Mouse (Mus musculus): ENCODE data around the gene Rasgef1b. TPM values are rescaled to one million over a fixed set of nuclear protein-coding genes. Genes with fewer than 3 reads are reported as not detected.

Rasgef1b gene
- polyA plus RNA-seq, 1 experiment from 2014 or later = 30.5 TPM

DNA sequence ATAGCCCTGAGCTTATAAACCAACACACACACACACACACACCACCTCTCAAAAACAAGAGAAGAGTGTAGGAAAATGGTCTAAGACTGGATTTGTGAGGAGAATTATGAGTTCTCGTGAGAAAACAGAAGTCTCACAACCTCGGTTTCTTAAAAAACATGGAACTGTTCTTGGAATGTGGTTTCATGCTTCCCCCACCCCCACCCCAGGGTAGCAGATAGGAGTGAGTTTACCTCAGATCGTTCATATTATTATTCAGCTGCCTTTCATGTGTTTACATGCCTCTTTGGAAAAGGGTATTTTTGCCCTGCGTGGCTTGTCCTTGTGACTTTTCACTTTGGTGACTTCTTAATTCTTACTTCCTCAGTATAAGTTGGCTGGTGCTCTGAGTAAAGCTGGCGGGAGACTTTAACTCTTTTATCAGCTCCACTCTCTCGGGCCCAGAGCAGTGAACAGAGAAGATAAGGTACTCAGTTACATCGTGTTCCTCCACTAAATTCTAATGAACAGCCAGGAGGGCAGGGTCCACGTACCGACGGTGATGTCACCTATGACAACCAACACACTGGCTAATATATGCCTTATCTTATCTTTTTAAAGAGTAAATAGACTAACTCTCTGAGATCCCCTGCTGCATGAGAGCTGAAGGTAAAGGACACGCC, 96.1 kb downstream of the Rasgef1b start:
- 82% methylated on average over 11 of the region's 11 CpGs for WGBS
- ATAC-seq (ENCODE audit: low FRiP score) = no peak
- H3K4me2 ChIP-seq (replicated peaks) = no peak overlapping the region
- H3K36me3 ChIP-seq = no peaks in the 10 kb centered on the region
- no peak overlapping the region for H3K9ac ChIP-seq
- H3K4me1 ChIP-seq = no peaks in the 10 kb centered on the region
- no peak overlapping the region for H3K27ac ChIP-seq
- H3K9me3 ChIP-seq (replicated peaks) = no peaks in the 10 kb centered on the region
- no peaks in the 10 kb centered on the region for H3K27me3 ChIP-seq
- H3K4me3 ChIP-seq = no peak overlapping the region

DNA sequence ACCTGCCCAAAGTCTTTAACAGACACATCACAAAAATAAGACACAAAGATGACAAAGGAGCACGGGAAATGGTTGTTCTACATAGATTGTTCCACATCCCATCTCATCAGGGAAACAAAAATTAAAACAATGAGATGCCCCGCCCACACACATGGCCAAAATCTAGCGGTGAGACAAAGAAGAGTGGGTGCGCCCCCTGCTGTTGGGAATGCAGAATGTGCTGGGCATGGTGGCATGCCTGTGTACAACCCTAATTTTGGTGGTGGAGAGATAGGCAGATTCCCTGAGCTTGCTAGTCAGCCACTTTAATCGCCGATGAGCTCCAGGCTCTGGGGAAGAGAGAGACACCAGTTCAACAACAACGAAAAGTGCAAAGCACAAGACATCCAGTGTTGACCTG, 98.8 kb downstream of the Rasgef1b start:
- 78% methylated on average over 7 of the region's 7 CpGs for WGBS
- Histone ChIP-seq H3K27ac (no peak overlapping the region), H3K27me3 (no peaks in the 10 kb centered on the region), H3K9ac (no peak overlapping the region), H3K36me3 (no peaks in the 10 kb centered on the region), H3K4me1 (peaks cover 2% of the 10 kb centered on the region; the same call in 1 of the 2 replicates), H3K9me3 (replicated peaks) (no peaks in the 10 kb centered on the region), H3K4me3 (no peak overlapping the region), H3K4me2 (replicated peaks) (no peak overlapping the region)
- no peak for ATAC-seq (ENCODE audit: low FRiP score)

DNA sequence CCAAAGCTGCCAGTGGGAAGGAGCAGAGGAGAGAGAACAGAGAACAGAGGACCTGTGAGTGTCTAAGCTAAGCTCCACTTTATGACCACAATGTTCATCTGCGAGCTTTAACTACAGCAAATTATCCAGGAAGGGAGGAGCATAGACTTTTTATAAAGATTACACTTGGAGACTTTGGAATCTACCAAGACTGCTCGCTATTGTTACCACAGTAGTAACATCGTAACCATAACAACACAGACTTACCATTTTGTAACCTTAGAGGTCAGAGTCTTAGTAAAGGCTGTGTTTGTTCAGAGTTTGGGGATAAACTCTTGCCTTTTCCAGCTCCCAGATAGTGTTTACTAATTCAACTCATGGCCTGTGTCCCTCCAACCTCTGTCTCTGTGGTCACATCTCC, 103.3 kb downstream of the Rasgef1b start:
- Histone ChIP-seq H3K4me2 (replicated peaks) (no peak overlapping the region), H3K36me3 (no peaks in the 10 kb centered on the region), H3K27me3 (no peaks in the 10 kb centered on the region), H3K4me1 (peaks cover 2% of the 10 kb centered on the region; the same call in 1 of the 2 replicates), H3K27ac (no peak overlapping the region), H3K9me3 (replicated peaks) (no peaks in the 10 kb centered on the region), H3K9ac (no peak overlapping the region), H3K4me3 (no peak overlapping the region)
- WGBS = 58% methylated on average over 3 of the region's 3 CpGs
- ATAC-seq (ENCODE audit: low FRiP score) = no peak

DNA sequence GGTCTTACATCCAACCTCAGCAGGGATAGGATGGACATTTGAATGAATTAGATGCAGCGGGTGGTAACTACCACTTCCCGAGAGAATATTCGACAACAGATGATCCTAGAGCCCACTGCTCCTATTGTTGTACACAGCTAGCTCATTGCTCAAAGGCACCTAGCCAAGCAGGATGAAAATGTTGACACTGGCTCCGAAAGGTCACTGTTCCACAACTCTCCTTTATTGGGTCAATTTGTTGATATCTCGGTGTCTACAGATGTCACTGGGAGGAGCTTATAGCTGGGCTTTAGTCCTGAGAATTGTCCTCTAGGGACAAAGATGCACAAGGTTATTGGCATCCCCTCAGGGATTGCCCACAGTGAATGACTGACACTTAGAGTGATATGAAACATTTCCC, 108.1 kb downstream of the Rasgef1b start:
- H3K9me3 ChIP-seq (replicated peaks) = no peaks in the 10 kb centered on the region
- peaks cover 5% of the 10 kb centered on the region; the same call in 1 of the 2 replicates for H3K27me3 ChIP-seq
- H3K27ac ChIP-seq = no peak overlapping the region
- H3K36me3 ChIP-seq = no peaks in the 10 kb centered on the region
- 85% methylated on average over 5 of the region's 5 CpGs for WGBS
- H3K4me3 ChIP-seq = no peak overlapping the region
- H3K4me1 ChIP-seq = peaks cover 5% of the 10 kb centered on the region; the same call in 1 of the 2 replicates
- ATAC-seq (ENCODE audit: low FRiP score) = no peak
- H3K9ac ChIP-seq = no peak overlapping the region
- no peak overlapping the region for H3K4me2 ChIP-seq (replicated peaks)

- ATAC-seq (ENCODE audit: low FRiP score) = no peak
- WGBS = 35% methylated on average over 5 of the region's 5 CpGs
- H3K4me3 ChIP-seq = no peak overlapping the region
- peaks cover 19% of the 10 kb centered on the region for H3K4me1 ChIP-seq
- no peak overlapping the region for H3K9ac ChIP-seq
- no peak overlapping the region for H3K4me2 ChIP-seq (replicated peaks)
- no peak overlapping the region for H3K27ac ChIP-seq
- no peaks in the 10 kb centered on the region for H3K9me3 ChIP-seq (replicated peaks)
- no peaks in the 10 kb centered on the region for H3K36me3 ChIP-seq
- peaks cover 10% of the 10 kb centered on the region; the same call in 1 of the 2 replicates for H3K27me3 ChIP-seq
Observed at GRCm38 (mm10) chr5:99617271-99617800, 111.5 kb downstream of the Rasgef1b start.

DNA sequence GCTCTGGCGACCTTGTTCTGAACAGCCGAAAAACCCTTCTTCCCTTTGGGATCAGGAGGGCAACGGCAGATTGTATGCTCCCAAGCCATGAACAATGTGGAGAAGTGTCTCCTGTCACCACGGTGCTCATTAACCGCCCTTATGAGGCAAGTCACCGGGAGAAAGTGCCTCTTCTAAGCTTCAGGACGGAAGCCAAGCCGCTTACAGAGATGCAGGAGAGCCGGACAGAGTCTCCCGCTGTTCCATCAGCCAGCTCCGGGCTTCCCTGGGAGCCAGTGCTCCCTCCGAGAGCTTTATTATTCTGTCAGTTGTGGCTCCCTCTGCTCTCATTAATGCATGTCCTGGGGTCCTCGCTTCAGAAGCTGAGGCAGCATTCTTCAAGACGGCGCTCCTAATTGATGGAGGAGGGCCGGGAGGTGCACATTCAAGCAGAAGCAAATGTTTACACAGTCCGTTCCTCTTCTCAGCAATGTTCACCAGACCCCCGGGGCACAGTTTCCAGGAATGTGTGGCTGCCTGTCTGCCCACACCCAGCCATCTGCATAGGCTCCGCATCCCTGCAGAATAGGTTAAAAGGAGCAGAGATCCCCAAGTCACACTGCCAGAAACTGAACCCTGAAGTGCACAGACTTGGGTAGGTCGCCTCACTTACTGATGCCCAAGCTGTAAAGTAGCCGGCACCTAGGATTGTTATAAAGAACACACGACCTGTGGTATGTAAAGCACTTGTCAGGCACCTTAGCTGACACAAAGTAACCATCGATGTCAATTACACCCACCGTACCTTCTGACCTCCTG, 115.3 kb downstream of the Rasgef1b start:
- peak; percentile 81 for ATAC-seq (ENCODE audit: low FRiP score)
- Histone ChIP-seq H3K4me2 (replicated peaks) (peak overlapping the region; percentile 56), H3K27ac (peak overlapping the region; percentile 78), H3K4me1 (peaks cover 25% of the 10 kb centered on the region), H3K4me3 (peak overlapping the region; percentile 25), H3K27me3 (peaks cover 18% of the 10 kb centered on the region), H3K36me3 (no peaks in the 10 kb centered on the region), H3K9ac (peak overlapping the region; percentile 39; the same call in 1 of the 2 replicates), H3K9me3 (replicated peaks) (no peaks in the 10 kb centered on the region)
- under 1% methylated on average over 24 of the region's 24 CpGs for WGBS

GRCm38 (mm10) chr5:99607602-99608001, 121.3 kb downstream of the Rasgef1b start:
- peaks cover 6% of the 10 kb centered on the region; the same call in 1 of the 2 replicates for H3K4me1 ChIP-seq
- H3K27me3 ChIP-seq = peaks cover 11% of the 10 kb centered on the region
- H3K4me3 ChIP-seq = no peak overlapping the region
- H3K27ac ChIP-seq = no peak overlapping the region
- H3K9me3 ChIP-seq (replicated peaks) = no peaks in the 10 kb centered on the region
- H3K9ac ChIP-seq = no peak overlapping the region
- WGBS = 66% methylated on average over 5 of the region's 5 CpGs
- H3K36me3 ChIP-seq = no peaks in the 10 kb centered on the region
- H3K4me2 ChIP-seq (replicated peaks) = no peak overlapping the region
- no peak for ATAC-seq (ENCODE audit: low FRiP score)

DNA sequence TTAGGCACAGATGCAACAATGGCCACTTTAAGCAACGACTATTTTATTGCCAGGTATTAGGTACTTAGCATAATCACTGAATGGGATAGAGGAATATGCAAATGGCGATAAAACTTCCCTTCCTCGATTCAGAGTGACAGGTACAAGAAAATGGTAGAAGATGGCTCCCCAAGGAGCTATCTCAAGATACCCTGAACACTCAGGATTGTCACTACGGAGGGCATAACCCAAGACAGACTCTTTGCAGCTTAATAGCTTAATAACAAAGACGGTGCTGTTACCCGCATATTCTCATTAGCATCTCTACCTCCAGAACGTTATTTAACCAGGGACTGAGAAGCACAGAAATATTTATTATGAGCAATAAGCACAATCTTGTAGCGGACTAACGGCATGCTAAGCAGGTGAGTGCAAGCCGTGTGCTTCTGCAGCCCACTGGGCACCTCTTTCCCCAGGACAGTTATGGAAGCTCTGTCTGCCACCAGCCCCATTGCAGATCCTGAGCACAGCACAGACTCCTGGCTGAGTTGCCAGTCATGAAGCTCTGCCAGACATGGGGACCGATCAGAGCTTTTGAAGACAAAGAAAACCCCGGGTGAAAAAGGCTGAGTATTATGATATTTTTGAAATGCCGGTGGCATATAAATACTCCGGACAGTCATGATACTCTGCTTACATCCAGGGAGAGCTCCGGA, 122.6 kb downstream of the Rasgef1b start:
- 84% methylated on average over 15 of the region's 15 CpGs for WGBS
- Histone ChIP-seq H3K27me3 (peaks cover 11% of the 10 kb centered on the region), H3K4me1 (peaks cover 6% of the 10 kb centered on the region; the same call in 1 of the 2 replicates), H3K9ac (no peak overlapping the region), H3K9me3 (replicated peaks) (no peaks in the 10 kb centered on the region), H3K36me3 (no peaks in the 10 kb centered on the region), H3K27ac (no peak overlapping the region; the same call in 1 of the 2 replicates), H3K4me3 (no peak overlapping the region), H3K4me2 (replicated peaks) (no peak overlapping the region)
- ATAC-seq (ENCODE audit: low FRiP score) = no peak

- WGBS = 76% methylated on average over 10 of the region's 10 CpGs
- Histone ChIP-seq H3K9me3 (replicated peaks) (no peaks in the 10 kb centered on the region), H3K27me3 (peaks cover 3% of the 10 kb centered on the region), H3K4me3 (no peak overlapping the region), H3K36me3 (no peaks in the 10 kb centered on the region), H3K4me1 (peaks cover 18% of the 10 kb centered on the region), H3K9ac (no peak overlapping the region), H3K27ac (0 out of 2 replicates have a peak overlapping the region, but pooled peaks have one; percentile 23), H3K4me2 (replicated peaks) (no peak overlapping the region)
- ATAC-seq (ENCODE audit: low FRiP score) = no peak
Observed at GRCm38 (mm10) chr5:99602244-99603023, 126.4 kb downstream of the Rasgef1b start.

DNA sequence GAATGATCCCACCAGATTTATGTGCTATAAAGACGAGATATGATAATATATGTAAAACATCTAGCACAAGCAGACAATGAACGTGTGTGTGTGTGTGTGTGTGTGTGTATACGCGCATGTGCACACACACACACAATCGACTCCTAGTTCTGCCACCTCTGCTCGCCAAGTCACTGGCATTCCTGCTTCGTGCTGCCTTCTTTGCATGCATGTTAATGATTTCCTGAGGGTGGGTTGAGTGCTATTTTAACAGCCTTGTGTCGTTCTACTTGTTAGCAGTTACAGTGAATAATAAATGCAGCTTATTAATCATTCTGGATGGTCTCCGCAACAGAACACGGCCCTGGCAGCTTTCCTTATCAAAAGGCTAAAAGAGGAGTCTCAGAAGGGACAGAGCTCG, 129.5 kb downstream of the Rasgef1b start:
- no peak for ATAC-seq (ENCODE audit: low FRiP score)
- Histone ChIP-seq H3K9ac (no peak overlapping the region), H3K4me2 (replicated peaks) (no peak overlapping the region), H3K4me1 (peaks cover 18% of the 10 kb centered on the region), H3K4me3 (no peak overlapping the region), H3K27ac (no peak overlapping the region), H3K36me3 (no peaks in the 10 kb centered on the region), H3K27me3 (no peaks in the 10 kb centered on the region), H3K9me3 (replicated peaks) (no peaks in the 10 kb centered on the region)
- 56% methylated on average over 11 of the region's 11 CpGs for WGBS

GRCm38 (mm10) chr5:99598470-99599110, 130.3 kb downstream of the Rasgef1b start:
- ATAC-seq (ENCODE audit: low FRiP score) = no peak
- 64% methylated on average over 10 of the region's 10 CpGs for WGBS
- peak overlapping the region; percentile 26; the same call in 1 of the 2 replicates for H3K27ac ChIP-seq
- H3K9ac ChIP-seq = no peak overlapping the region
- no peaks in the 10 kb centered on the region for H3K27me3 ChIP-seq
- no peaks in the 10 kb centered on the region for H3K36me3 ChIP-seq
- H3K4me2 ChIP-seq (replicated peaks) = no peak overlapping the region
- H3K9me3 ChIP-seq (replicated peaks) = 0 out of 2 replicates have a peak, but pooled peaks cover 6% of the 10 kb centered on the region
- H3K4me1 ChIP-seq = peaks cover 18% of the 10 kb centered on the region
- no peak overlapping the region for H3K4me3 ChIP-seq
